Mouse (Mus musculus): ENCODE measurements around the gene Wnk3. TPM values are rescaled to one million over a fixed set of nuclear protein-coding genes. Genes with fewer than 3 reads are reported as not detected.
"Not testable (repeated sequence)": the region's sequence is repeated elsewhere in the genome, so short reads cannot be mapped to it uniquely, and the experiment has no call there.

The Wnk3 gene
- total RNA-seq (2014; rRNA removed) (49.5 and 54.4 TPM in 2 replicates), polyA plus RNA-seq (2015; fragmentation: Nextera tagmentation; extraction: Ambion mirVana) (9.9 and 10.5 TPM in 2 replicates)

DNA sequence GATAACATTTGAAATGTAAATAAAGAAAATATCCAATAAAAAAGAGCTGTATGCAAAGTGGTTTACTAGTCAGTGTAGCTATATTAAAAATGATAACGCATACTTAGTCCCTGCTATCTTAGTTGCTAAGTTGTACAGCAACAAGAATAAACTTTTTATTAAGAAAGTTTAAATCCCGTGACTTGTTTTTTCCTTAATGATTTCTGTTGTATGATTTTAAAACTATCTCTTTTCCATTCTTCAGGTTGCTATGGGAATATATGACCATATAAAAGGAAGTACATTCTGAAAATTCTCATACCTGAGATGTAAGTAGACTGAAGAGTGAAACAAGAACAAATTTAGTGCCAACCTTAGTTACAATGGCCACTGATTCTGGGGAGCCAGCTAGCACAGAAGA is at the start of gene Wnk3:
Wnk3 (plus strand) TSS at position 301 of the 400 bp plus-strand sequence.
- 92% methylated on average over 2 of the region's 2 CpGs for WGBS
- H3K9me3 ChIP-seq (ENCODE audit: low read length) = no peaks in the 10 kb centered on the region
- no peak within 1 kb of the TSS for H3K9ac ChIP-seq (replicated peaks; ENCODE audit: low read length)
- TF ChIP-seq CTCF (IDR thresholded peaks at IDR 0.05; ENCODE audit: low read depth) = no peak
- H3K4me2 ChIP-seq (ENCODE audit: low read depth, low read length) = no peak within 1 kb of the TSS
- H3K4me1 ChIP-seq (ENCODE audit: insufficient read depth, low read length) = no peaks in the 10 kb centered on the region
- no peaks in the 10 kb centered on the region for H3K36me3 ChIP-seq (ENCODE audit: insufficient read depth, low read length)
- H3K4me3 ChIP-seq (ENCODE audit: low read length) = no peak within 1 kb of the TSS
- DNase-seq (ENCODE audit: low spot score) (no peak), ATAC-seq (no peak)
- no peaks in the 10 kb centered on the region for H3K27me3 ChIP-seq (ENCODE audit: insufficient read depth, low read length)
- H3K27ac ChIP-seq = no peak within 1 kb of the TSS

DNA sequence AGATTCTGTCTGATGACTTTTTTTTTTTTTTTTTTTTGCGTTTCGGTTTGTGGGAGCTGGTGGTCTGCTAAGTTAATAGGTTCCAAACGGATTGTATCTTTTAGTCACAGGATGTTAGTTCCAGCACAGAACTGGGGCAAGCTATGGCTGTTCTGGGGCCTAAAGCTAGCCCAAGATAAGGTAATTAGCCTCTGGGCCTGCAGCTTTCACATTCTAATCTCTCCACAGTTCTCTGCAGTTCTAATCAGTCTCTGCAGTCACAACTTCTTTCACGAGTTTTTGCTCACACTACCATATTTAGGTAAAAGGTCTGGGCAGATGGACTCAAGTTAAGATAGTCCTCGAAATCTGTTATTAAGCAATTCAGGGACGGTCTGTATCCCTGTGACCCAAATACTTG is 39.5 kb upstream of the Wnk3 start:
- Histone ChIP-seq H3K4me1 (ENCODE audit: insufficient read depth, low read length) (no peaks in the 10 kb centered on the region), H3K27me3 (ENCODE audit: insufficient read depth, low read length) (no peaks in the 10 kb centered on the region), H3K9ac (replicated peaks; ENCODE audit: low read length) (no peak overlapping the region), H3K36me3 (ENCODE audit: insufficient read depth, low read length) (no peaks in the 10 kb centered on the region), H3K27ac (no peak overlapping the region), H3K4me3 (ENCODE audit: low read length) (no peak overlapping the region), H3K4me2 (ENCODE audit: low read depth, low read length) (no peak overlapping the region), H3K9me3 (ENCODE audit: low read length) (no peaks in the 10 kb centered on the region)
- DNase-seq (ENCODE audit: low spot score) (no peak), ATAC-seq (no peak)
- no peak for TF ChIP-seq CTCF (IDR thresholded peaks at IDR 0.05; ENCODE audit: low read depth)
- WGBS = 74% methylated on average over 6 of the region's 6 CpGs

DNA sequence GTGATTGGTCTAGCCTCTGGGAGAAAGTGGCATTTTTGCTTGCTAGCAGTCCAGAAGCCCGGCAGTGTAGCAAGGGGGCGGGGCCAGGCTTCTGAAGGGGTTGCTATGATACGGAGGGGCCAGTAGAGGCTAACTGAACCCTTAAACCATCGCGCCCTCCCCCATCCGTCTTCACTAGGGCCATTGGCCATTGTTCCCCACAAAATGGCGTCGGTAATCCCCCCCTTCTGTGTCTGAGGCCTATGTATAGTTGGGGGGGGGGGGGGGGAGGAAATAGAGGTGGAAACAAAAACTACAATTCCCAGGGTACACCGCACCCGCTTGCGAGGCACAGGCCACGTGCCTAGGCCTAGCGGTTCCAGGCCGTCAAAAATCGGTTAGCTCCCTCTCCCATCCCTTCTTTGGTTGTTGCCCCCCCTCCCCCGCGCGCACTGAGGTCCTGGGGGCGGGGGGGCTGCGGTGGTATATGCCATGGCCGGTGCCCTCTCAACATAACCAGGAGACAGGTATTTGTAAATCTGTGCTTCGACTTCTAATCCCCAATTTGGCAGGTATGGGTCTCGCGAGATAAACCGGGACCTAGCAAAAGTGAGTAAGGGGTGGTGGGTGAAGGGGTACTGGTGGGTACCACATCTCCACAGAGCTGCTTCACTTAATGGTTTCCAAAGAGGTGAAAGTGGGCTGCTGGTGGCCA is 29.3 kb upstream of the Wnk3 start:
- no peak for TF ChIP-seq CTCF (IDR thresholded peaks at IDR 0.05; ENCODE audit: low read depth)
- Histone ChIP-seq H3K27me3 (ENCODE audit: insufficient read depth, low read length) (no peaks in the 10 kb centered on the region), H3K4me2 (ENCODE audit: low read depth, low read length) (peak overlapping the region; percentile 52), H3K9me3 (ENCODE audit: low read length) (no peaks in the 10 kb centered on the region), H3K36me3 (ENCODE audit: insufficient read depth, low read length) (no peaks in the 10 kb centered on the region), H3K9ac (replicated peaks; ENCODE audit: low read length) (peak overlapping the region; percentile 50; the same call in 1 of the 2 replicates), H3K4me1 (ENCODE audit: insufficient read depth, low read length) (no peaks in the 10 kb centered on the region), H3K27ac (peak overlapping the region; percentile 88), H3K4me3 (ENCODE audit: low read length) (peak overlapping the region; percentile 48)
- WGBS = 27% methylated on average over 23 of the region's 25 CpGs
- peak; percentile 82 for ATAC-seq
- peak; percentile 85 for DNase-seq (ENCODE audit: low spot score)

DNA sequence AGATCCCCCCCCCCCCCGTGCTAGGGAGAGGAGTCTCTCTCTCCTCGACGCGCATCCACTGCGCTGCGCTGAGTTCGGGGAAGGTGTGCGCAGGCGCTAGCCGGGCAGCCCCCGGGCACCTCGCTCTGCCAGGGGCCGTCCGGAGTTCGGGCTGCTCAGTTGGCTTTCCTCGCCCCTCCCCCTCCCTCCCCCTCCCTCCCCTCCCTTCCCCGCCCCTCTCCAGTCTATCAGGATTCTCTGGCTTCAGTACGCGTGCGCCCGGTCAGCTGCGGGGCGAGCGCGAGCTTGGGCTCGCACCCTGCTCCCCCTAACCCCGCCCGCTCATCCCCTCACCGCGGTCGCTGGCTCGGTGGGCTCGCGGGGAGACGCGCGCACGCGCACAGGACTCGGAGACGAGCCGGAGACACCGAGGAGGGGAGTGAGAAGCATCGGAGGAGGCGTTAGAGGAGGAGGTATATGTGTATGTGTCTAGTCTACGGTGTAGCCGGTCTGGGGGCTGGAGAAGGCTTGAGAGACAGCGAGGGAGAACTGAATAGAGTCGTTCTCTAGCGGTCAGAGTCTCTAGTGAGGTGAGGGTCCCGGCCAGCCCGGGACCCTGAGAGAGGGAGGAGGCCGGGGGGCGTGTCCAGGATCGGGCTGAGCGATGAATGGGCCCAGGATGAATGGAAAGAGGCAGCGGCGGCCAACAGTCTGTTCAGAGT is 28.5 kb upstream of the Wnk3 start:
- H3K9ac ChIP-seq (replicated peaks; ENCODE audit: low read length) = peak overlapping the region; percentile 50
- 31% methylated on average over 45 of the region's 58 CpGs for WGBS
- peak overlapping the region; percentile 48 for H3K4me3 ChIP-seq (ENCODE audit: low read length)
- ATAC-seq (peak; percentile 94), DNase-seq (ENCODE audit: low spot score) (peak; percentile 94)
- no peak for TF ChIP-seq CTCF (IDR thresholded peaks at IDR 0.05; ENCODE audit: low read depth)
- H3K9me3 ChIP-seq (ENCODE audit: low read length) = no peaks in the 10 kb centered on the region
- H3K36me3 ChIP-seq (ENCODE audit: insufficient read depth, low read length) = no peaks in the 10 kb centered on the region
- no peaks in the 10 kb centered on the region for H3K27me3 ChIP-seq (ENCODE audit: insufficient read depth, low read length)
- H3K27ac ChIP-seq = peak overlapping the region; percentile 88
- H3K4me2 ChIP-seq (ENCODE audit: low read depth, low read length) = peak overlapping the region; percentile 52
- H3K4me1 ChIP-seq (ENCODE audit: insufficient read depth, low read length) = no peaks in the 10 kb centered on the region

DNA sequence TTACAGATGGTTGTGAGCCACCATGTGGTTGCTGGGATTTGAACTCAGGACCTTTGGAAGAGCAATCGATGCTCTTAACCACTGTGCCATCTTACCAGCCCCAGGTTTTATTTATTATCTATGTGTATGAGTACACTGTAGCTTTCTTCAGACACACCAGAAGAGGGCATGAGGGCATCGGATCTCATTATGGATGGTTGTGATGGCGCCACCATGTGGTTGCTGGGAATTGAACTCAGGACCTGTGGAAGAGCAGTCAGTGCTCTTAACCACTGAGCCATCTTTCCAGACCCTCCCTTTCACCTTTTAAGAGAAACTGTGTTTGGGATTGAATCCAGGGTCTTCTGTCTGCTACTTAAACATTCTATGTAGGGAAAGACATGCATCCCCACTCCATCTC is 24.7 kb upstream of the Wnk3 start:
- not testable (repeated sequence) for H3K4me1 ChIP-seq (ENCODE audit: insufficient read depth, low read length); H3K9ac ChIP-seq (replicated peaks; ENCODE audit: low read length); H3K27me3 ChIP-seq (ENCODE audit: insufficient read depth, low read length); ATAC-seq; H3K27ac ChIP-seq; H3K4me3 ChIP-seq (ENCODE audit: low read length); H3K36me3 ChIP-seq (ENCODE audit: insufficient read depth, low read length); H3K9me3 ChIP-seq (ENCODE audit: low read length); H3K4me2 ChIP-seq (ENCODE audit: low read depth, low read length); DNase-seq (ENCODE audit: low spot score)
- WGBS = 65% methylated on average over 3 of the region's 3 CpGs

DNA sequence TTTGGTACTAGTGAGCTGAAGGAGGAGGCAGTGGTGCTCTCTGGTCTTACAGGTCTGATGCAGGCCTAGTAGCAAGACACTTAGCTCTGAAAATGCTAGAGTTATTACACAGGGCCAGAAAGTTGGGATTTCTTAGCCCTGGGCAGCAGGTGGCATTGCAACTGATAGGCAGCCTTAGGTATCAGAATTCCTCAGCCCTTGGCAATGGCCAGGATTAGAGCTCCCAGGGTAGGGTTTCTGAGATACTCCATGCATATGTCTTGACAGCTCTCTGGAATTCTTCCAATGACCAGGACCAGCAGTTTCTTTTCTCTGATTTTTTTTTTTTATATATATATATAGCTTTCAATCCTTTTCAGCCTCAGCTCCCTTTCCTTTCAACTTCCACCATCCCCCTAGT is 100.5 kb downstream of the Wnk3 start:
- no peak for DNase-seq (ENCODE audit: low spot score)

DNA sequence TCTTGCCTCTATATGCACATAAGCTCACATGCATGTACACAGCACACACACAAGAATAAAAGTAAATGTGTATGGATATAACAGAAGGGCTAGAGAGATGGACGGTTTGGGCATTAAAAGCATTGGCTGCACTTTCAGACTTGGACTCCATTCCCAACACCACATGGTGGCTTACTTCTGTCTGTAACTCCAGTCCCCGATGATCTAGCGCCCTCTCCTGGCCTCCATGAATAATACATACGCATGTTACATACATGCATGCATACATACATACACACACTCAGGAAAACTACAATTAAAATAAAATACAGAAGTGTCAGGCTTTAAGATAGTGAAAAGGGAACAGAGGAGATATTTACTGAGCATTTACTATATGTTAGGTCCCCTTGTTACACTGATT is 115.9 kb downstream of the Wnk3 start:
- peak; percentile 17; the same call in 1 of the 2 replicates for TF ChIP-seq CTCF (IDR thresholded peaks at IDR 0.05; ENCODE audit: low read depth)
- Histone ChIP-seq H3K27ac (no peak overlapping the region), H3K4me1 (ENCODE audit: insufficient read depth, low read length) (no peaks in the 10 kb centered on the region), H3K9ac (replicated peaks; ENCODE audit: low read length) (no peak overlapping the region), H3K36me3 (ENCODE audit: insufficient read depth, low read length) (no peaks in the 10 kb centered on the region), H3K4me2 (ENCODE audit: low read depth, low read length) (no peak overlapping the region), H3K4me3 (ENCODE audit: low read length) (no peak overlapping the region), H3K9me3 (ENCODE audit: low read length) (no peaks in the 10 kb centered on the region), H3K27me3 (ENCODE audit: insufficient read depth, low read length) (no peaks in the 10 kb centered on the region)
- WGBS = 77% methylated on average over 4 of the region's 4 CpGs
- DNase-seq (ENCODE audit: low spot score) (no peak), ATAC-seq (no peak)

More for the DNA sequence above, 100.5 kb downstream of the Wnk3 start:
- no peaks in the 10 kb centered on the region for H3K27me3 ChIP-seq (ENCODE audit: insufficient read depth, low read length)
- ATAC-seq = no peak
- H3K9ac ChIP-seq (replicated peaks; ENCODE audit: low read length) = no peak overlapping the region
- H3K4me2 ChIP-seq (ENCODE audit: low read depth, low read length) = no peak overlapping the region
- peak overlapping the region; percentile 56; the same call in 1 of the 2 replicates for H3K27ac ChIP-seq
- H3K9me3 ChIP-seq (ENCODE audit: low read length) = no peaks in the 10 kb centered on the region
- TF ChIP-seq CTCF (IDR thresholded peaks at IDR 0.05; ENCODE audit: low read depth) = no peak
- no peaks in the 10 kb centered on the region for H3K36me3 ChIP-seq (ENCODE audit: insufficient read depth, low read length)
- no peaks in the 10 kb centered on the region for H3K4me1 ChIP-seq (ENCODE audit: insufficient read depth, low read length)
- H3K4me3 ChIP-seq (ENCODE audit: low read length) = no peak overlapping the region
